Mouse (Mus musculus): Measurements from ENCODE around the gene B4galnt2. TPM values are rescaled to one million over a fixed set of nuclear protein-coding genes. Genes with fewer than 3 reads are reported as not detected.
"Not testable (repeated sequence)": the region's sequence is repeated elsewhere in the genome, so short reads cannot be mapped to it uniquely, and the experiment has no call there.

Gene B4galnt2
- total and polyA plus RNA-seq, 3 experiments = 0.06 TPM; not detected in 2

DNA sequence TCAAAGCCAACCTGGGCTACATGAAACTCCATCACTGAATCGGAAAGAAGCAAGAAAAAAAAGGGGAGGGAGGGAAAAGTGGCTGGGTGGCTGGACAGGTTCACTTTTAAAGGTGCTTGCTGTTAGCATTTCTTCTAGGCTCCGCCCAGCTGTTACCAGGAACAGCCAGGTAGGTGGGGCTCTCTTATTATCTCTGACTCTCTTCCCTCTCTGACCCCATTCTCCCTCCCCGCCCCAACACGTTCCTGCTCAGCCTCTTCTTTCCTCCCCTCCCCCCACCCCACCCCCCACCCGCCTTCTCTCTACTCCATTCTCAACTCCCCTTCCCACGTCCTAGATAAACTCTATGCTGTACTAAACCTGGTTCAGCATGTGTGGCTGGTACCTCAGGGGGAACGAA, 3.1 kb downstream of the B4galnt2 start:
- no peak for TF ChIP-seq CTCF (IDR thresholded peaks at IDR 0.05)
- no peak for TF ChIP-seq POLR2A (IDR thresholded peaks at IDR 0.05; ENCODE audit: insufficient read depth, low read depth, low read length)
- TF ChIP-seq EP300 (IDR thresholded peaks at IDR 0.05; ENCODE audit: insufficient read depth, low read depth, low read length) = no peak
- Histone ChIP-seq H3K27ac (no peak overlapping the region), H3K79me2 (replicated peaks; ENCODE audit: control insufficient read depth, insufficient read depth, low read length) (no peaks in the 10 kb centered on the region), H3K27me3 (ENCODE audit: control insufficient read depth, insufficient read depth, low read length) (peaks cover 19% of the 10 kb centered on the region), H3K36me3 (ENCODE audit: control insufficient read depth, insufficient read depth, low read length) (no peaks in the 10 kb centered on the region), H3K9ac (ENCODE audit: low read depth, low read length) (no peak overlapping the region), H3K4me1 (ENCODE audit: control insufficient read depth, insufficient read depth, low read length) (no peaks in the 10 kb centered on the region), H3K4me3 (no peak overlapping the region)
- intact Hi-C loops (cut with DNase I) = no loop called here
- 32% methylated on average over 7 of the region's 7 CpGs for WGBS
- no peak for DNase-seq

- peaks cover 2% of the 10 kb centered on the region; the same call in 1 of the 2 replicates for H3K27me3 ChIP-seq (ENCODE audit: control insufficient read depth, insufficient read depth, low read length)
- TF ChIP-seq CTCF (IDR thresholded peaks at IDR 0.05) = no peak
- no peak for TF ChIP-seq EP300 (IDR thresholded peaks at IDR 0.05; ENCODE audit: insufficient read depth, low read depth, low read length)
- TF ChIP-seq POLR2A (IDR thresholded peaks at IDR 0.05; ENCODE audit: insufficient read depth, low read depth, low read length) = no peak
- WGBS = 80% methylated on average over 5 of the region's 5 CpGs
- H3K27ac ChIP-seq = no peak overlapping the region
- no peaks in the 10 kb centered on the region for H3K79me2 ChIP-seq (replicated peaks; ENCODE audit: control insufficient read depth, insufficient read depth, low read length)
- H3K4me3 ChIP-seq = no peak overlapping the region
- DNase-seq = no peak
- intact Hi-C loops (cut with DNase I) = no loop called here
- no peak overlapping the region for H3K9ac ChIP-seq (ENCODE audit: low read depth, low read length)
- H3K36me3 ChIP-seq (ENCODE audit: control insufficient read depth, insufficient read depth, low read length) = no peaks in the 10 kb centered on the region
- H3K4me1 ChIP-seq (ENCODE audit: control insufficient read depth, insufficient read depth, low read length) = no peaks in the 10 kb centered on the region
Observed at GRCm38 (mm10) chr11:95907805-95908524, 6.7 kb downstream of the B4galnt2 start.

GRCm38 (mm10) chr11:95904290-95904689, 10.4 kb downstream of the B4galnt2 start:
- H3K27ac ChIP-seq = no peak overlapping the region
- no peak overlapping the region for H3K9ac ChIP-seq (ENCODE audit: low read depth, low read length)
- 70% methylated on average over 2 of the region's 2 CpGs for WGBS
- DNase-seq = no peak
- no peak overlapping the region for H3K4me3 ChIP-seq
- no peak for TF ChIP-seq CTCF (IDR thresholded peaks at IDR 0.05)
- no peaks in the 10 kb centered on the region for H3K27me3 ChIP-seq (ENCODE audit: control insufficient read depth, insufficient read depth, low read length)
- H3K4me1 ChIP-seq (ENCODE audit: control insufficient read depth, insufficient read depth, low read length) = no peaks in the 10 kb centered on the region
- intact Hi-C loops (cut with DNase I) = no loop called here
- no peaks in the 10 kb centered on the region for H3K36me3 ChIP-seq (ENCODE audit: control insufficient read depth, insufficient read depth, low read length)
- H3K79me2 ChIP-seq (replicated peaks; ENCODE audit: control insufficient read depth, insufficient read depth, low read length) = no peaks in the 10 kb centered on the region

DNA sequence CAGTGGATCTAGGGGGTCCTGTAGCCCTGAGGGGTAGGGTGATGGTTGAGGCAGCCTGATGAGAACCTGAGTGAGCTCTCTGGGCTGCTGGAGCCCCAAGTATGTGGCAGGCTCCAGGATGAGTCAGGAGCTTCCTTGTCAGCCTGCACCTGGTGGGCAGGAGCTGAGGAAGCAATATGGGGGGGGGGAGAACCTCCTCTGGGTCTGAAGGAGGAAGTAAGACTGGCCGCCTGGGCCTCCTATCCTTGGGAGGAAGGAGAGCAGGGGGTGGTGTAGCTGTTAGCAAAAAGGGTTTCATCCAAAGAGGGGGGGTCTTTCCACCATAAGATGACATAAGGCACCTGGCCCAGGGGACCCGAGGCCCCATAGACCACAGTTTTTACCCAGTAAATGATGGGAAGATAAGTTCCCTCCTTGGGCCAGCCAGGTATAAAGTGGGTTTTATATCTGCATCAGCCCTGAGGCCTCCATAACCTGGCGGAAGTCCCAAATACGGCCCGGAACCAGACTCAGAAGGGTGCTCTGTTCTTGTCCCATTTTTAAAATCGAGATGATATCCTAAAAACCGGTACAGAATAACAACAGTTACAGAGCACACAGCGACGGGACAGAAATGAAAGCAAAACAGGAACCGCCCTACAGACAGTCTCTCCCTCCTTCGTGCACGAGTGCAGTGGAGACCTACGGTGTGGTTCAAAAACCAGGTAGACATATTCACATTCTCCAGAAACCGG, 18.1 kb downstream of the B4galnt2 start:
- Histone ChIP-seq H3K27ac (no peak overlapping the region), H3K79me2 (replicated peaks; ENCODE audit: control insufficient read depth, insufficient read depth, low read length) (no peaks in the 10 kb centered on the region), H3K4me1 (ENCODE audit: control insufficient read depth, insufficient read depth, low read length) (no peaks in the 10 kb centered on the region), H3K27me3 (ENCODE audit: control insufficient read depth, insufficient read depth, low read length) (no peaks in the 10 kb centered on the region), H3K4me3 (no peak overlapping the region), H3K36me3 (ENCODE audit: control insufficient read depth, insufficient read depth, low read length) (no peaks in the 10 kb centered on the region), H3K9ac (ENCODE audit: low read depth, low read length) (no peak overlapping the region)
- no peak for TF ChIP-seq EP300 (IDR thresholded peaks at IDR 0.05; ENCODE audit: insufficient read depth, low read depth, low read length)
- TF ChIP-seq POLR2A (IDR thresholded peaks at IDR 0.05; ENCODE audit: insufficient read depth, low read depth, low read length) = no peak
- no peak for TF ChIP-seq CTCF (IDR thresholded peaks at IDR 0.05)
- no peak for DNase-seq
- intact Hi-C loops (cut with DNase I) = no loop called here
- 71% methylated on average over 14 of the region's 14 CpGs for WGBS

GRCm38 (mm10) chr11:95890462-95891051, 24.1 kb downstream of the B4galnt2 start:
- Histone ChIP-seq H3K79me2 (replicated peaks; ENCODE audit: control insufficient read depth, insufficient read depth, low read length) (no peaks in the 10 kb centered on the region), H3K9ac (ENCODE audit: low read depth, low read length) (no peak overlapping the region), H3K27me3 (ENCODE audit: control insufficient read depth, insufficient read depth, low read length) (no peaks in the 10 kb centered on the region; the same call in 1 of the 2 replicates), H3K4me3 (no peak overlapping the region), H3K36me3 (ENCODE audit: control insufficient read depth, insufficient read depth, low read length) (no peaks in the 10 kb centered on the region), H3K27ac (no peak overlapping the region), H3K4me1 (ENCODE audit: control insufficient read depth, insufficient read depth, low read length) (no peaks in the 10 kb centered on the region)
- intact Hi-C loops (cut with DNase I) = no loop called here
- DNase-seq = no peak
- WGBS = 63% methylated on average over 2 of the region's 2 CpGs
- TF ChIP-seq EP300 (IDR thresholded peaks at IDR 0.05; ENCODE audit: insufficient read depth, low read depth, low read length) (no peak), POLR2A (IDR thresholded peaks at IDR 0.05; ENCODE audit: insufficient read depth, low read depth, low read length) (no peak), CTCF (IDR thresholded peaks at IDR 0.05) (no peak)

GRCm38 (mm10) chr11:95879861-95880260, 34.8 kb downstream of the B4galnt2 start:
- not testable (repeated sequence) for H3K27me3 ChIP-seq (ENCODE audit: control insufficient read depth, insufficient read depth, low read length); H3K79me2 ChIP-seq (replicated peaks; ENCODE audit: control insufficient read depth, insufficient read depth, low read length); H3K27ac ChIP-seq; DNase-seq; H3K4me3 ChIP-seq; H3K36me3 ChIP-seq (ENCODE audit: control insufficient read depth, insufficient read depth, low read length); H3K4me1 ChIP-seq (ENCODE audit: control insufficient read depth, insufficient read depth, low read length); H3K9ac ChIP-seq (ENCODE audit: low read depth, low read length)
- 78% methylated on average over 2 of the region's 2 CpGs for WGBS
- intact Hi-C loops (cut with DNase I) = loop anchor here (5.0 to 10.0 kb wide), 2 partner anchors 212 to 355 kb away; no protein-coding TSS in a partner anchor

Data from heart, adult 2 months (tissue).